Mouse (Mus musculus): ENCODE measurements around the gene Scly.

Scly gene

DNA sequence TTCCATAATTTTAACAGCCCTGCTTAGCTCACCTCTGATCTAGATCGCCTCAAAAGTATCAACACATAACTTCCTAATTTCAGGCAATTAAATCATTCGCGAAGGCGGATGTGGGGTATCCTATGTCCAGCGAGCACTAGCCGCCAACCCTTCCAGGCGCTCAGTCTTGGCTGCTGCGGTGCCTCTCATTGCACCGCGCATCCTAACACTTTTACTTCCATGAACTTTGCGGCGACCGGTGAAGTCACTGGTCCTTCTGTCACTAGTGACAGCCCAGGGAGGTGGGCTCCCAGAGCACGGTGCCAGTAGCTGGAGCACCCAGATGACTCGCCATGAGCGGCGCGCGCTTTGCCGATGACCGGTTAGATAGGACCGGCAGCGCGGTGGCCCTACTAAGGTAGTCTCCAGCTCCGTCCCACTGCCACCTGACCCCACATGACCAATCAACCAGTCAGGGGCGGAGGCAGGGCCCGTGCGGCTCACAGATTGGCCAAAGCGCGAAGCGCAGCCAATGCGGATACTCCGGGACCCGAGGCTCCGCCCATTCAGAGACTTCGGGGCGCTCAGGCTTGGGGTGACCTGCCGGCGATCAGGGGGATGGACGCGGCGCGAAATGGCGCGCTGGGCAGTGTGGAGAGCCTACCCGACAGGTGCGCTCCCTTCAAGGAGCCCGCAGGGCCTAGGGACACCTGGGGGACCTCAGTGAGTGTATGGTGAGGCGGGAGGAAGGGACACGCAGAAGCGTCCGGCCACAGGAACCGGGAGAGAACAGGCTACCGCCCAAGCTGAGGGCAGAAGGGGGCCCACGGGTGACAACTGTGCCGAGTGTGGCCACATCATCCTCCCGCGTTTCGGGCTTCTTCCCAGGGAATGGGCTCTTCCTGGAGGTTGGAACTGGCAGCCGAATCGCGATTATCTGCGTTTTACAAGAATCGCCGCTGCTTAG is at the start of gene Scly:
Gene Scly (plus strand): TSS at position 540 of the 946 bp plus-strand sequence.
- peak; percentile 91 for DNase-seq (ENCODE audit: low spot score)

DNA sequence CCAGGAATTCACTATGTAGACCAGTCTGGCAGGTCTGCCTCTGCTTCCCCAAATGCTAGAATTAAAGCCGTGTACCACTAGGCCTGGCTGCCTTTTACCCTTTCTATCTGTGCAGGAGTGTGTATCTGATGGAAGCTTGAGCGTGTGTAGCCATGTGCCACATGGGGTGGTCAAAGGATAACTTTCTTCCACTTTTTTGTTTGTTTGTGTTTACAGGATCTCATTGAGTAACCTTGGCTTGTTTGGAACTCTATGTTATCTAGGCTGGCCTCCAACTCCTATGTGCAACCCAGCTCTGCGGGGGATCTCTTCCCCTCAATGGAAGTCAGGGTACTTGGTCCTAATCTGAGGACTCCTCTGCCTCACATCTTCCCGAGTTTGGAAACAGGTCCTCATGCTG is 49.2 kb upstream of the Scly start:
- DNase-seq (ENCODE audit: low spot score): no peak

DNA sequence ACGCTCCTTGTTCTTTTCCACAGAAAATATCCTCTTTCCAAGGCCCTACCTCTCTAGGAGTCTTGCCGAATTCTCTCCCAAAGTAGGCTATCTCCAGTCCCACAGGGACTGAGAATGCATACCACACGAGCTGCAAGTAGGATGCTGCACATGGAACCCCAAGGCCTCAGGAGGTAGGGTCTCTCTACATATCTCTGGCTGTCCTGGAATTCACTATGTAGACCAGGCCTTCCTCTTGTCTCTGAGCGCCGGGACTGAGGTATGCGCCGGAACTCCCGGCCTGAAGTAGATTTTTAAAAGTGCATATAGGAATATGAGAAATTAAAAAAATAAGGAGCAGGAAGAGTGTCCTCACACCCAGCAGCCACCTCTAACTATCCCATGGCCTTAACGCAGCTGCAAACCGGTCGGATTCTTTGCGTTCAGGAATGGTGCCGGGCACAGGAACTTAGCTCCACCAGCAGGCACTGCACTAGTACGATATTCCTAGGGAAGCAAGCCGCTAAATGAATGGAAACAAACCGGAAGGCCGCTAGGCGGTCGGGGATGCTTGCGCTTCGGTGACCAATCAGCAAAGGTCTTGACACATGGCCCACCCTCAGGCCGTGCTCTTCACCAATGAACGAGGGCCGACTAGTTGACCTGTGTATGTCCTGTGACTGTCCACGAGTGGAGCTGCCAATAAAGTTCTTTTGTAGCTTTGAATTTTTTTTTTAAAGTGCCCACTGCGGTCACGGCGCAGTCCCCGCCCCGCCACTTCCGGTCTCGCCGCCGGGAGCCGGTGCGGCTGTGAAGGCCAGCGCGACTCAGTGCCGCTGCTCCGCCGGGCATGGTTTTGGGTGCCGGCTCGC is 48.3 kb upstream of the Scly start, which contains the start of gene Ube2f:
Gene Ube2f (plus strand): TSS at position 741 of the 851 bp plus-strand sequence.
- DNase-seq (ENCODE audit: low spot score): peak; percentile 84

DNA sequence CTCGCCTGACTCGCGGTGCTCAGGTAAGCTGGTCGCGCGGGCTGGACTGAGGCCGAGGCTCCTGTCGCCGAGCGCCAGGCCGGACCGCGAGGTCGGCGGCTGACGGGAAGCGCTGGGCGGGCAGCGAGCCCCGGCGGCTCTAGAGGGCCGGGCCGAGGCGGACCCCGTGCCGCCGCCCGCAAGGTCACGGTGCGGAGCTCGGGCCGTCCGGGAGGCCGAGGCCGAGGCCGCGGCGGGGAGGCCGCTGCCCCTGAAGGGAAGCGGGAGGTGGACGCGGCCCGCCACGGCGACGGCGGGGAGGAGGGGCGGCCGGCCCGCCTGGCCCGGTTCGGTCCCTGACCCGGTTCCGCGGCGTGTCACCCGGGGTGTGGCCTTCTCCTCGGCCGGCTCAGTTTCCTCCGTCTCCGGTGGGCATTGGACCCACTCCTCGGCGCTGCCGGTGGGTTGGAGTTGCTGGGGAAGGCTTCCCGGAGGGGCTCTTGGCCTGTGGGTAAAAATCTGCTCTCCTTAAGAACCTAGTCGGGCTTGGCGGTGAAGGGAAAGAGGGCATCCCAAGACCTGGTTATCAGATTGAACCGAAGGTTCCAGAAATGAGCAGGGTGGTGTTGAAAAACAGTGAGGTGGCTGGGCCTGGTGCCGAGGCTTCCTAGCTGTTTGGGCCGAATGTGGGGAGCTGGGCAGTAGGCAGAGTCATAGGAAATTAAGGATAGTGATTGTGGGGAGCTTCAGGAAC is 47.6 kb upstream of the Scly start:
- DNase-seq (ENCODE audit: low spot score): no peak

DNA sequence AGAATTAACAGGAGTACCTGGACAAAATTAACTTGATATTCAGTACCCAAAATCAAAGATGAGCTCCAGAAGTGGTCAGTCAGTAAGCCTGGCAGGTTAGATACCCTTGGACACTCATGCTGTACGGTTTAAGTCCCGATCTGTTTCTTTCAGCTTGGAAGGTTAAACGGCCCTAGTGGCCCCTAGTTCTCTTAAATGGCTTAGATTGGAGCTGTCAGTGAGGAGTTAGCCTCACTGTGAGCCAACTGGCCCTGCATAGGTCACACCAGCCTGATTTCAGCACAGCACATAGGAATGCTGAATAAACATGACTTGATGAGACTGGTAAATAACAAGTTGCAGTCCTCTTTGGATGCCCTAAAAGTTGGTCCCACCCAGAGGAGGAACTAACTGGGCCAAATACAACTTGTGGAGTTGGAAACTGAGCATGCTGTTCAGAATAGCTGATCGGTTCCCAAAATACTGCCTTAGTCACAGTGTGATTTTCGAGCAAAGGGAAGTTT is 46.9 kb upstream of the Scly start:
- no peak for DNase-seq (ENCODE audit: low spot score)

DNA sequence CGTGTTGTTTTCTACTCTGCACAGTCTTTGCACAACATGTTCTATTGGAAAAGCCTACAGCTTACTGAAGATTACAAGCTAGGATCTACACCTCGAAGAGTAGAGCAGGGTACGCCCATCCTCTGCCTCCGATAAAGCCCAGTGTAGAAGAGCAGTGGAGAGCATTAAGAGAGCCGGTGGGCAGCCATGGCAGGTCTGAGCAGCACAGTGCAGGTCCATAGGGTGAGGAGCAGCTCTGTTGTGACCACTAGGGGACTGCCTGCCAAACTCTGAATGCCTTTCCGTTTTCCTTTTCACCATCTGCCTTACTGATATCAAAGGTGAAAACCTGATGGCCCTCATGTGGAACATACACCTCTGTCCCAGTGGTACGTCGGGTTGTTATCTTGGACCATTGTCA is 46.2 kb upstream of the Scly start:
- no peak for DNase-seq (ENCODE audit: low spot score)

DNA sequence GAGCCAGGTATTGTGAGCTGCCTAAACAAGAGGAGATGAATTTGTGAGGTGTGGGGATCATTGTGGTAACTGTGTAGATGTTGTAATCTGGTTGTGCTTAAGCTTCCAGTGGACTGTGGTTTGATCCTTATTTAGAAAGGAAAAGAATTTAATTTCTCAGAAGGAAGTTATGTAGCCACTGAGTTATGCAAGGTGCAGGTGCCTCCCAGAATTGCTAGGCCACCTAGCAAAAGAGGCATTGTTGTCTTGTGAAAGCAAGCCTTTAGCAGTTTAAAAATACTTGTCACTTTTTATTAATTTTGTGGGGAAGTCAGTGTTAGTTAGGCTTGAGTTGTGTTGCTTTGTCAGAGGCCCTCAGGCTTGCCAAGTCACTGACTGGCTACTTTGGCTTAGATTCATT is 40.2 kb upstream of the Scly start:
- DNase-seq (ENCODE audit: low spot score): no peak

DNA sequence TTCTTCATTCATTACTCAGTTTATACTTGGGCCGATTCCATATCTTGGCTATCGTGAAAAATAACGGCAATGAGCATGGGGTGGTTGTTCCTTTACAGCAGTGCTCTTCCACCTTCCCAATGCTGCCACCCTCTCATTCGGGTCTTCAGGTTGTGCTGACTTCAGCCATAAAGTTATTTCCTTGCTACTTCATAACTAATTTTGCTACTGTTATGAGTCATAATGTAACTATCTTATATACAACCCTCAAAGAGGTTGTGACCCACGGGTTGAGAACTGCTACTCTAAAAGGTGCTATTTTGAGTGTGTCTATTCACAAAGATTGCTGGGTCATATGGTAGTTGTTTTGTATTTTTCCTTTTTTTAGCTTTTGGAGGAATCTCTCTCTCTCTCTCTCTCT is 38.3 kb upstream of the Scly start:
- DNase-seq (ENCODE audit: low spot score): no peak

DNA sequence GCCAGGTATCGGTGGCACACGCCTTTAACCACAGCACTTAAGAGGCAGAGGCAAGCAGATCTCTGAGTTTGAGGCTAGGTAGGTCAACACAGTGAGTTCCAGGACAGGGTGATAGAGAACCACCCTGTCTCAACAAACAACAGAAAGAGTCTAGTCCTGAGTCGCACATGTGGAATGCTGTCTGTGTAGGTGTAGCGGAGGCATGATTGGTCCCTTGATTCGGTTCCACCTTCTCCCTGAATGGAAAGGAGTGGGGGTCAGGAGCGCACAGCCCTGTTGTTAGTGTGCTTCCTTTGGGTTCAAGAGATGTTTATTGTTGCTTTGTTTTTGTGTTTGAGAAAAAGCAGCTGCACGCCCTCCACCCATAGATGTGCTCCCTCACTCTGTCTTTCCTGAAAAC is 35.6 kb upstream of the Scly start:
- DNase-seq (ENCODE audit: low spot score): no peak

DNA sequence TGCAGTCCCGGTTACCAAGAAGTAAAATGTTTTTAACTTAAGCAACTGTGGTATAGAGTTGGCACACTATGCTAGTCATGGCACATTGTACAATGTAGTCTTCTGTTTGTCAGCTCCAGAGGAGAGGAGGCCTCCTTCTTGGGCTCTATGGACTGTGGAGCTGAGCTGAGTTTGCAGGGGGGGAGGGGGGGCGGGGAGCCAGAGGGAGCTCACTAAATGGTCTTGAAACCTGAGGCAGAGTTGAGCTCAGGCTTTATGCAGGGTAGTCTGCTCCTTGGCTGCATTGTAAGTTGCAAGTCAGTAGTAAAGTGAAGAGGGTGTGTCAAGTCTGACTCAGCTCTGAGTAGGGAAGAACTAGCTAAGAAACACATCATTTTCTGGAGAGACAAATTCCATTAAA is 25.9 kb upstream of the Scly start:
- no peak for DNase-seq (ENCODE audit: low spot score)

DNA sequence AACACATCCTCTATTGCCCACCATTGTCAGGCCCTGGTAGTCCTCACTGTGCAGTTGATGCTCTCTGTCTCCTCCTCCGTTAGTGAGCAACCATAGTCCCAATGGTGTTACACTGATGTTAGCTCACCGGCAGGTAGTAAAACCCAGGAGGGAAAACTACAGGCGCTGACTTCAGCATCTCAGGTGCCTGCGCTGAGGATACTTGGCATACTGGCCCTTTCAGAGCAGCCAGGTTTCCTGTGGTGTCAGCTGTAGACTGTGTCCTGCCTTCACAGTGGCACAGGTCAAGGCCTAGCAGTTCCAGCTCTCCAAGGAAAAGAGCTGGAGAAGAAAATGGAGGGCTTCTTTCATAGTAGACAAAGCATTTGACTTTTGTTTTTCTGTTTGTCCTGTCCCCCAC is 21.6 kb upstream of the Scly start:
- DNase-seq (ENCODE audit: low spot score): no peak

DNA sequence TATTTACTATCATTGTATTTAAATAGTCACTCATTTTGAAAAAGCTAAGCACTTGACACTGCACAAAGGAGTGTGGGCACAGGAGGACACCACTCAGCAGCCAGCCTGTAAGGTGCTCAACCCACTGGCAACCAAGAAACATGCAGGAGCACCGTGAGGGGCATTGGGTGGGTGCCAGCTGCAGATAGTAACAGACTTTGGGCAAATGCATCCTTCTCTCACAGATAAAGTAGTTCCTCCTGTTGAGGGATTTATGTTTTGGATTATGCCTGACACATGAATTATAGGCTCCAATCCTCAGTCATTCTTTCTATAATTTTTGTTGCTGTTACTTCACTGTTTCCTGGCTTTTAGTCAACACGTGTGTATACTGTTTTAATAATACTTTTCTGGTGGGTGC is 20.7 kb upstream of the Scly start:
- DNase-seq (ENCODE audit: low spot score): no peak

DNA sequence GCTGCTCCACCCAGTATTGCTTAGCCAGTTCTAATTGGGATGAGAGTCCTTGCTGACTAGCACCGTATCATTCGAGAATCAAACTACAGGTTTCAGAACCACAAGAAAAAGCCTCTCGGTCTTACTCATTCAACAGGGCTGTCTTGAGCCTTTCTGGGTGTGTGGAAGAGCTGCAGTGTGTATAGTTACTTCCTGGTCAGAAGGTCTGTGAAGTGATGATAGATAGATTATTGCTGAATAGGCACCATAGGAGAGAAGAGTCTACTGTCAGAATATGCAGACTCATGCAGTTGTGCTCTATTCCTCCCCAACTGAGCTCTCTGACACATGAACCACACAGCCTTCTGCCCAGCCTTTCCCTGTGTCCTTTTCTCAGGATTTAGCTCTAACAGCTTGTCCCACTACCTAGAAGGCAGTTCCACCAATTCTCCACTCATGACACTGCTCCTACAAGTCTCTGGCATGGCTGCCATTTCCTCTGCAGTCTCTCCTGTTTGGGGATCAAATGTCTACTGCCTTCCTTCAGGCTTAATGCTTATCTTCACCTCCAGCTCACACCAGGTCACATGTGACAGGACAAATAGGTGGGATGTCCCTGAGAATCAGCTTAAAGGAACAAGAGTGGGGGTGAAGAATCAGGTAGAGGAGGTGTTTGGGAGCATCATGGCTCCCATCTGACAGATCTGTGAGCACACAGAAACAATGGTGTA is 19.6 kb upstream of the Scly start:
- DNase-seq (ENCODE audit: low spot score): no peak

DNA sequence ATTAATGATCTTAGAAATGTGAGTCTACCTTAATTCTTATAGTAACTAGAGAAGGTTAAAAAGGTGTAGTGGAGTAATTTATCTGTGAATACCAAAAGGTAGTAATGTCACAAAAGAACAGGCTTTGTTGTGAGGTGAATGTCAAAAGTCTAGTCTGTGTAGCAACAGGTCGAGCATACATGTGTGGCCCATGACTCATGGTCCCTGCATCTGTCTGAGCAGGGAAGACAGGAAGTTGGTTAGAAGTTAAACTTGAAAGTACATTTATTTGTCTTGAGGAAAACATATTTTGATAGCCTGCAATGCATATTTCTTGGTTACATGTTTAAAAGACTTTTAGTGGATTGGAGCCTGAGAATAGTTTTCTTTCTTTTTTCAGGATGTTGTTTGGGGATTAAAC is 19.0 kb upstream of the Scly start:
- no peak for DNase-seq (ENCODE audit: low spot score)

DNA sequence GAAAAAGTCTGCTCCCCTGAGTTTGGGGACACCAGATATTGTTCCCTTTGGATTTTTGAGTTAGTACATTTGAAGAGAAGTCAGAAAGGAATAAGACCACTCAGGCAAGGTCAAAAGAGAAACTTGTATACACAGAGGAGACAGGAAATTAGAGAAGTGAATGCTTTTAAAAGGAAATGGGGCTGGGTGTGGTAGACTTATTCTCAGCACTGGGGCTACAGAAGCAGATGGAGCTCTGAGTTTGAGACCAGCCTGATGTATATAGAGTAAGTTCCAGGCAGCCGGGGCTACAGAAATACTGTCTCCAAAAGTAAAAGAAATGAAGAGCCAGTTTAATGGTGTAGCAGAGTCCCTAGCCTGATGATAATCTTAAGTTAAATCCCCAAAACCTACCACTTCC is 15.6 kb upstream of the Scly start:
- no peak for DNase-seq (ENCODE audit: low spot score)

DNA sequence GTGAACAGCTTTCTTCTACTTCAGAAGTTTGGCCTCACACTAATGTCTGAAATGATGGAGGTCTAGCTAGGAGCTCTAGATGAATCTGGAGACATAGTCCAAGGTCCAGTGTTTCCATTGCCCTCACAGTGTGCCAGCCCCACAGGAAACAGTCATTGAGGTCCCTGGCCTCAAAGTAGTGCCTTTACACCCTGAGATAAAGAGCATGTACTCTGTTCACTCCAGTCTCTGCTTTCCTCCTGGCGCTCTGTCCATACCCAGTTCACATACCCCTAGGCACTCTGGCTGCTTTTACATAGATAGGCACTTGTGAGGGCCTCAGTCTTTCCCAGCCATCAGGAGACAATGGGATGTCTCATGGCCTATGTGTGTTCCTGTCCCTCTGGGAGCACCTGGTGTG is 8.8 kb upstream of the Scly start:
- no peak for DNase-seq (ENCODE audit: low spot score)

DNA sequence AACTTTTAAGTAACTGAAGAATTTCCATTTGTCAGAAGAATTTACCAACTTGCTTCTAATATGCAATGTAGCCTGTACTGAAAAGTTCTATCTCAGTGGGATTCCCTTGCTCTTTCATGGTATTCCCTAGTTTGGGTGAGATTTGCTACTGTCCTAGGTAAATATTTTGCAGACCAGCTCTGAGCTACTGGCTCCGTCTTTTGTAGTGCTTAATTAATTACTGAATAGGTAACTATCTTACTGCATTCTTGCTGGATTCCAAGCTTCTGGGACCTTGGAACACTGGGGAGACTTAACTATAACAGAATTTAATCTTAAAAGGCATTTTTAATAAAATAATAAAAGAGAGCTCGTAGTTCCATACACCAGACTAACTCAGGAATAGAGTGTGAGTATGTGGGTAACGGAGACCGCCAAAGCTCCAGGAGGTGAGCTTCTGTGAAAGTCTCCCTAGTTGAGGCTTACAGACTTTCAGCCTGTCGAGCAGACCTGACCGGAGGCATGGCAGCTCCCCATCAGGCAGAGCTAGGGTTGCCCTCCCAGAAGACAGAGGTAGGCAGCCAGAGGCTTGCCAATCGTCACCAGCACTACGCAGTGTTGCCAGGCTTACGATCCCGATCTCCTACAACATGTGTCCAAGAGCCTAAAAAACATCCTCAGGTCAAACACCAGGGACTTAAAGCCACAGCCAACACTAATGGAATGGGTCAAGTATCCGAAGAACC is 5.9 kb upstream of the Scly start:
- DNase-seq (ENCODE audit: low spot score): no peak

DNA sequence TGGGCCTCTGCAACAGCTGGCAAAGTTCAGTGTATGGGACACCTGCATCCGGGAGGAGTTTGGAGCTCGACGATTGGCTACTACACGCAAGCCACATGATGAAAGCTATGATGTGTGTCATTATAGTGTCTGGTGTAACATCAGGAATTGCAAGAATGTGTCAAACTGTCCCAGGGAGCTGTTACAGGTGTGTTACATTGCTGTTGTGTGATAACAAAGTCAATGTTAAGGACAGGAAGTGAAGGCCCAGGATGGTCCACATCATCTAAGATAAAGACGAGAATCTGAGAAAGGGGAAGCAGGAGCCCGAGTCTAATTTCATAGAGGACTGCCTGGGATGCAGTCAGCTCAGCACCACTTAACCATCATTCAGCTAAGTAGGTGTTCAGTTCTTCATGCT is 2.6 kb upstream of the Scly start:
- DNase-seq (ENCODE audit: low spot score): no peak

DNA sequence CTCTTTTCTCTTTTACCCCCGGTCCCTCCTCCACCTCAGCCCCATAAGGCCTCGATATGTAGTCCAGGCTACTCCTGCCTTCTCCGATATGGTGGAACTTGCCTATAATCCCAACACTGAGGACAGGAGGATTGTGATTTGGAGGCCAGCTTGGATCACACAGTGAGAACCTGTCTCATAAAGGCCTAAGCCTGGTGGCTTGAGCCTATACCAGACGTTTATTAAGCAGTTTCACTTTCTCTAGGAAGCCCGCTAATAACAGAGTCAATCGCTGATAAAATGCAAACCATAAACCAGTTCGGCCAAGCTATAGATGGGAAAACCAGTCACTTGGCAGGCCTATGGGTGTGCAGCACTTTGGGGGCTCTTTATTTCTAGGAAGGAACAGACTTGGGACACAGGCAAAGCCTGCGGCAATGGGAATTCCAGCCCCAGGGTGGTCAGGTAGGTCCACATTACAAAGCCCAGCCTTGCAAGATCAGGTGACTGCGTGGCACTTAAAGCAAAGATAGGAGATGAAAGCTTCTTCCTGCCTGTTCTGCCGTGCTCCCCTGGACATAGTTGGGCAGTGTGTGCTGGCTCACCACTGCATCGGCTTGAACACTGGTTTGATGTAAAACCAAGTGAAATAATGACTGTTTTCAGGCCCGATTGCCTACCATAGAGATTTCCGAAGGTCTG is 1.0 kb downstream of the Scly start:
- DNase-seq (ENCODE audit: low spot score): no peak

DNA sequence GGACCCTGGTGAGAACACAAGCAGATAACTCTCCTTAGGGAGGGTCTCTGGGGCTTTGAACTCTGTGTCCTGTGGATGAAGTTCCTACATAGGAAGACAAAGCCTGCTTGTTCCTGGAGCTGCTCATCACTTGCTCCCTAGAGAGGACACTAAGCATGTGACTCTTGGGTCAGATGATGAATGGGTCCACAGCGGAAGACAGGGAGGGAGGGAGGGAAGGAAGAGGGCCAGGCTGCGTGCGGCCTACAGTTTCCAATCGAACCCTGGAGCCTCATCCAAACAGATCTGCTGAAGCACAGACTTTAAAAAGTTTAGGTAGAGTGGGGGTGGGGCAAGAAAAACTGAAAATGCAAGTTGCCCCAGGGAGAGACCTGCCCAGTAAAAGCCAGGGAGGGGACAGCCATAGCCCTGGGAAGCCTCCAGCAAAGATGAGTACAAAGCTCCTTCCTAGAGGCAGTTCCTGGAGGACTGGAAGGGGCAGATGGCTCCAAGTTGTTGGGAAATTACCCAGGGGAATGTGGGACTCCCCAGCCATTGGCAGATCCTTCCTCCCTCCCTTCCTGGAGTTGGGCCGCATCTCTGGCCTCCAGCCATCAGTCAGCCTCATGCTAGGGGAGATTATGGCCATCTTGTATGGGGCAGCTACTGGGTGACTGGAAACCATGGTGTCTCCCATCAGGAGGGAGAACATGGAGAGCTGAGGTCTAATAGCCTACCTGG is 1.7 kb downstream of the Scly start:
- peak; percentile 13 for DNase-seq (ENCODE audit: low spot score)

Measured in ovary, postnatal 36 days (tissue).